Mouse (Mus musculus): ENCODE measurements around the gene Zbtb22.

GRCm38 (mm10) chr17:33924577-33925283, 9.0 kb downstream of the Zbtb22 start:
- no peak for TF ChIP-seq EP300 (IDR thresholded peaks at IDR 0.05; ENCODE audit: low read depth)
- peak; percentile 41 for TF ChIP-seq CTCF (IDR thresholded peaks at IDR 0.05; ENCODE audit: low read depth)

All from heart, postnatal 0 days (tissue).